Mouse (Mus musculus) kidney, embryonic 14.5 days (tissue): ENCODE data around the gene Rbm24. TPM values are rescaled to one million over a fixed set of nuclear protein-coding genes. Genes with fewer than 3 reads are reported as not detected.

ENCODE experiments used
- ATAC-seq: fragments of 200-750 bp; cut with Nextera tagmentation; 2 replicates; pipeline ENCODE4 v1.8.0; 2017; ENCODE audit warnings: moderate number of reproducible peaks, mild to moderate bottlenecking, moderate TSS enrichment, moderate library complexity; ENCODE audit not compliant: low FRiP score, low TSS enrichment
- H3K27ac ChIP-seq: fragments of 300-500 bp; sonication (generic); 2 replicates; pipeline ENCODE4 v1.5.1; 2014; ENCODE audit warnings: low read depth, mild to moderate bottlenecking, low read length, moderate library complexity, mixed read lengths
- H3K27me3 ChIP-seq: fragments of 300-500 bp; sonication (generic); 2 replicates; pipeline ENCODE4 v1.6.1; 2014; ENCODE audit warnings: mild to moderate bottlenecking, low read length; ENCODE audit not compliant: control insufficient read depth, insufficient read depth
- H3K36me3 ChIP-seq: fragments of 300-500 bp; sonication (generic); 2 replicates; pipeline ENCODE4 v1.6.1; 2014; ENCODE audit warnings: low read length, mixed read lengths; ENCODE audit not compliant: control insufficient read depth, insufficient read depth
- H3K4me1 ChIP-seq: fragments of 300-500 bp; sonication (generic); 2 replicates; pipeline ENCODE4 v1.6.1; 2014; ENCODE audit warnings: low read length, mixed read lengths; ENCODE audit not compliant: control insufficient read depth, insufficient read depth
- H3K4me2 ChIP-seq: fragments of 300-500 bp; sonication (generic); replicated peaks from 2 replicates; pipeline ENCODE4 v1.6.1; 2014; ENCODE audit warnings: low read depth, mild to moderate bottlenecking, low read length
- H3K4me3 ChIP-seq: fragments of 300-500 bp; sonication (generic); 2 replicates; pipeline ENCODE4 v1.5.1; 2014; ENCODE audit warnings: mild to moderate bottlenecking, low read length
- H3K9ac ChIP-seq: fragments of 300-500 bp; sonication (generic); 2 replicates; pipeline ENCODE4 v1.6.1; 2014; ENCODE audit warnings: low read depth, mild to moderate bottlenecking, low read length, moderate library complexity
- H3K9me3 ChIP-seq: fragments of 300-500 bp; sonication (generic); 2 replicates; pipeline ENCODE4 v1.6.1; 2016; ENCODE audit warnings: low read length; ENCODE audit not compliant: control insufficient read depth
- WGBS: fragments of 180-500 bp; shearing (Covaris S2); extraction: QIAGEN DNeasy Blood & Tissue Kit; methylation state at CpG from one replicate; pipeline ENCODE4 v1.1.7; 2014; 5-methylcytosine and 5-hydroxymethylcytosine counted together
- polyA plus RNA-seq: library from polyadenylated mRNA; unstranded; fragments of >200 nt; fragmentation: Nextera tagmentation; extraction: Ambion mirVana; gene quantifications from 2 replicates; pipeline ENCODE4 v1.2.1, GENCODE M21; 2014

The Rbm24 gene
- polyA plus RNA-seq, 1 experiment from 2014 or later, result 0.97 TPM

- H3K27ac ChIP-seq, result no peak overlapping the region
- H3K4me3 ChIP-seq, result no peak overlapping the region
- H3K9ac ChIP-seq, result no peak overlapping the region
- H3K4me2 ChIP-seq, result no peak overlapping the region
- ATAC-seq, result no peak
- peaks cover 7% of the 10 kb centered on the region; the same call in 1 of the 2 replicates for H3K4me1 ChIP-seq
- H3K27me3 ChIP-seq, result no peaks in the 10 kb centered on the region
- no peaks in the 10 kb centered on the region for H3K36me3 ChIP-seq
- no peaks in the 10 kb centered on the region for H3K9me3 ChIP-seq
Measured at GRCm38 (mm10) chr13:46412247-46412646, 6.0 kb upstream of the Rbm24 start.

DNA sequence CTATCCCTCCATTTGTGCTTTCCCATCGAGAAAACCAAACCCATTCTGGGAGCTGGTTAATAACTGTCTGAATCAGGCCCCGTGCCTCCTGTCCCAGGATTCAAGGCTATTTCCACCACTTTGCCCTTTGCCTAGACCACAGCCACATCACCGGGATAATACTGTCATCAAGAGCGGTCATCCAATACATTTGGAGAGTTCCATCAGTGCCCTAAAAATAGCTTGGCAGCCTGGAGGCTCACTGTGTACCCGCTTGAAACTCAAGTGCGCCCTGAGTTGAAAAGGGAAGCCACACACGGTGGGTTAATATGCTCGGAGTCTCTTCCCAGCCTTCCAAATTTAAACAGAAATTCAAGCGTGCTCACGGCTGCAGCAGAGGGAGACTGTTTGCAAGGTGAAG, 4.6 kb upstream of the Rbm24 start:
- Histone ChIP-seq H3K9ac (no peak overlapping the region), H3K4me3 (no peak overlapping the region), H3K27ac (no peak overlapping the region), H3K4me1 (peaks cover 7% of the 10 kb centered on the region; the same call in 1 of the 2 replicates), H3K27me3 (no peaks in the 10 kb centered on the region), H3K9me3 (no peaks in the 10 kb centered on the region), H3K4me2 (no peak overlapping the region), H3K36me3 (no peaks in the 10 kb centered on the region)
- no peak for ATAC-seq
- 60% methylated on average over 10 of the region's 10 CpGs for WGBS

GRCm38 (mm10) chr13:46414050-46414449, 4.2 kb upstream of the Rbm24 start:
- H3K27ac ChIP-seq, result no peak overlapping the region
- no peaks in the 10 kb centered on the region for H3K9me3 ChIP-seq
- no peak overlapping the region for H3K4me2 ChIP-seq
- no peak overlapping the region for H3K4me3 ChIP-seq
- no peaks in the 10 kb centered on the region for H3K27me3 ChIP-seq
- H3K36me3 ChIP-seq, result no peaks in the 10 kb centered on the region
- WGBS, result 84% methylated on average over 8 of the region's 8 CpGs
- H3K9ac ChIP-seq, result no peak overlapping the region
- no peak for ATAC-seq
- H3K4me1 ChIP-seq, result peaks cover 7% of the 10 kb centered on the region; the same call in 1 of the 2 replicates

- H3K27ac ChIP-seq, result no peak overlapping the region
- H3K4me3 ChIP-seq, result no peak overlapping the region
- H3K27me3 ChIP-seq, result no peaks in the 10 kb centered on the region
- H3K4me2 ChIP-seq, result no peak overlapping the region
- no peak for ATAC-seq
- 94% methylated on average over 8 of the region's 8 CpGs for WGBS
- peaks cover 11% of the 10 kb centered on the region; the same call in 1 of the 2 replicates for H3K4me1 ChIP-seq
- H3K9ac ChIP-seq, result no peak overlapping the region
- no peaks in the 10 kb centered on the region for H3K9me3 ChIP-seq
- no peaks in the 10 kb centered on the region for H3K36me3 ChIP-seq
Measured at GRCm38 (mm10) chr13:46416021-46416420, 2.2 kb upstream of the Rbm24 start.

DNA sequence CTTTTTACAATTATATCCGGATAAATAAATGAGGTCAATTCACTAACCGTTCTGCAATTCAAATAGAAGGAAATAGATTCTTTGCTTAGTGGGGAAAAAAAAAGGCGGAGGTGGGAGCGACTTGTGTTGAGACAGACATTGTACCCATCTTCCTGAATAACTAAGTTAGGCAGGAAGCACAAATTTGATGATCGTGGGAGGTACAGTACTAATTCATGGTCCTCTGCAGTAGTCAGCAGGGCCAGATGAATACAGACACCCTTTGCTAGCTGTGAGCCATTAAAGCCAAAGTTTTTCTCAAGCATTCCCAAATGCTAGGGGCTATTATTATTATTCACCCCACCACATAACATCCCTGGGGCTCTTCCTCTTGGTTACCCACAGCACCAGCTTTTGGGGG, 640 bp upstream of the Rbm24 start:
- 75% methylated on average over 5 of the region's 5 CpGs for WGBS
- Histone ChIP-seq H3K4me3 (peak overlapping the region; percentile 48), H3K27ac (no peak overlapping the region), H3K9me3 (no peaks in the 10 kb centered on the region), H3K36me3 (no peaks in the 10 kb centered on the region), H3K4me2 (peak overlapping the region; percentile 88), H3K9ac (no peak overlapping the region), H3K4me1 (peaks cover 11% of the 10 kb centered on the region; the same call in 1 of the 2 replicates), H3K27me3 (no peaks in the 10 kb centered on the region)
- ATAC-seq, result no peak

- peak overlapping the region; percentile 48 for H3K4me3 ChIP-seq
- peak overlapping the region; percentile 51 for H3K9ac ChIP-seq
- peak; percentile 63 for ATAC-seq
- no peaks in the 10 kb centered on the region for H3K9me3 ChIP-seq
- H3K27me3 ChIP-seq, result no peaks in the 10 kb centered on the region
- H3K4me2 ChIP-seq, result peak overlapping the region; percentile 88
- H3K36me3 ChIP-seq, result no peaks in the 10 kb centered on the region
- under 1% methylated on average over 69 of the region's 73 CpGs for WGBS
- H3K27ac ChIP-seq, result no peak overlapping the region
- H3K4me1 ChIP-seq, result 0 out of 2 replicates have a peak, but pooled peaks cover 4% of the 10 kb centered on the region
Measured at GRCm38 (mm10) chr13:46418731-46419545, 704 bp downstream of the Rbm24 start.

GRCm38 (mm10) chr13:46419648-46420047, 1.4 kb downstream of the Rbm24 start:
- no peak overlapping the region for H3K9ac ChIP-seq

DNA sequence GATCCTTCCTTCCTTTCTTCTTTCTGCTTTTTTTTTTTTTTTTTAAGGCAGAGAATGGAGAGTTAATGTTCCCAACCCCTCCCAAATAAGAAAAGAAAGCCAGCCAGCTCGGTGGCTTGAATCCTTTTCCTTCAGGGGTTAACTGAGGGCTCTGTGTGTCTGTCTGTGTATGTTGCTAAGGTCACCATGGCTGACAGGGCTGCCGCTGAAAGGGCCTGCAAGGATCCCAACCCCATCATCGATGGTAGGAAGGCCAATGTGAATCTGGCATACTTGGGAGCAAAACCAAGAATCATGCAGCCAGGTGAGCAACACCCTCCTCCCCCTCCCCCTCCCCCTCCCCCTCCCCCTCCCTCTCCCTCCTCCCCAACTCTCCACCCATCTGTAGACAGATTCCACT, 1.9 kb downstream of the Rbm24 start:
- no peak for ATAC-seq
- Histone ChIP-seq H3K9me3 (no peaks in the 10 kb centered on the region), H3K27me3 (no peaks in the 10 kb centered on the region), H3K27ac (no peak overlapping the region), H3K4me1 (0 out of 2 replicates have a peak, but pooled peaks cover 4% of the 10 kb centered on the region), H3K36me3 (no peaks in the 10 kb centered on the region), H3K4me3 (peak overlapping the region; percentile 21; the same call in 1 of the 2 replicates), H3K9ac (no peak overlapping the region), H3K4me2 (peak overlapping the region; percentile 88)
- 8% methylated on average over 3 of the region's 3 CpGs for WGBS

More at GRCm38 (mm10) chr13:46419648-46420047, 1.4 kb downstream of the Rbm24 start:
- ATAC-seq, result no peak
- Histone ChIP-seq H3K4me1 (0 out of 2 replicates have a peak, but pooled peaks cover 4% of the 10 kb centered on the region), H3K4me2 (peak overlapping the region; percentile 88), H3K36me3 (no peaks in the 10 kb centered on the region), H3K27ac (no peak overlapping the region), H3K9me3 (no peaks in the 10 kb centered on the region), H3K27me3 (no peaks in the 10 kb centered on the region), H3K4me3 (peak overlapping the region; percentile 21; the same call in 1 of the 2 replicates)
- 11% methylated on average over 7 of the region's 7 CpGs for WGBS

DNA sequence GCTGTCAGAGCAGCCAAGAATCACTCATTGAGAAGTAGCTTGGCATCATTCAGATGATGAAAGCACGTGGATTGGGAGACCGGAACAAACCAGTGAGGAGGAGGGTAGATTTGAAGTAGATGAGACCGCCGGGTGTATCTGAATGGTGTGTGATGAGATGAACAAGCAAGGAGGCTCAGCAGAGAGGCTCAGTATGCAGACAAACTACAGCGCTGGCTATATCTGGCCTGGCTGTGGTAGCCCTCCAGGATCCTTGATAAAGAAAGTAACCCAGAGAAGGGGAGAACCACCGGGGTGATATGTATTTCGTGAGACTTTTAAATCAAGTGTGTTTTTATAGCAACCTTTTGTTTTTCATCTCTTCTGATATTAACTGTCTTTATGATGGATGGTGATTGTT, 5.6 kb downstream of the Rbm24 start:
- 87% methylated on average over 7 of the region's 7 CpGs for WGBS
- no peak overlapping the region for H3K4me2 ChIP-seq
- no peak overlapping the region for H3K9ac ChIP-seq
- no peaks in the 10 kb centered on the region for H3K9me3 ChIP-seq
- no peaks in the 10 kb centered on the region for H3K27me3 ChIP-seq
- no peaks in the 10 kb centered on the region for H3K36me3 ChIP-seq
- ATAC-seq, result no peak
- H3K4me1 ChIP-seq, result 0 out of 2 replicates have a peak, but pooled peaks cover 4% of the 10 kb centered on the region
- H3K27ac ChIP-seq, result no peak overlapping the region
- H3K4me3 ChIP-seq, result no peak overlapping the region
